ENCODE assay signal across 22 mouse cellular contexts in the genomic region with DNA sequence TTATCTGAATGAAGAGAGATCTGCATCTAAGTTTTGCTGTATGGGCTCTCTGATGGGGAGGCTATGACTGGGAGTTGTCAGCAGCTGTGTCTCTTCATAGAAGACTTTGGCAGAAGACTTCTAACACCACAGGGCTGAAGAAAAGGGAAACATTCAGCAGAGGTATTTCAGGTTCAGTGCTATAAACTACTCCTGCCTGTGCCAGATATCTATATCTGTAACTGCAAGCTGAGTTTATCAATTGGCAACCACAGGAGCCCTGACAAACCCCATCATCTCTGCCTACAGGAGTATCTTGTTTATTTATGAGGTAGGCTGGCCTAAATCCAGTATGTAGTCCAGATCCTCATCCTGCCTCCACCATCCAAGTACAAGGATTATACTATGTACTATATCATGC. TPM values are rescaled to one million over a fixed set of nuclear protein-coding genes. Genes with fewer than 3 reads are reported as not detected.
DNase-seq lines count a peak whose midpoint lies in the region; ATAC-seq and TF ChIP-seq lines count a peak whose summit lies in the region.
"Had no signal": no experiment of that assay in that cellular context is flagged by ENCODE, and none has a peak within 500 bp of the region (broad histone marks: within the 10 kb centered on the region; RNA-seq: fewer than 3 reads in every experiment).

No protein-coding gene starts in this region.

- ATAC-seq in erythroid progenitor cell, adult 5-6 weeks (replicated peaks; ENCODE audit: low FRiP score, poor library complexity, severe bottlenecking), result peak; percentile 85
- ATAC-seq in liver, embryonic 15.5 days (ENCODE audit: insufficient read depth), result peak; percentile 88
- no peak for ATAC-seq in intestine, embryonic 16.5 days
- ATAC-seq in forebrain, embryonic 11.5 days (replicated peaks; ENCODE audit: low FRiP score), result no peak
- ATAC-seq: forebrain, postnatal 0 days; midbrain, embryonic 13.5 days had no signal

- H3K27me3 ChIP-seq in MEL (ENCODE audit: control insufficient read depth in 1 of 2, insufficient read depth in 2 of 2, low read length in 2 of 2), result no peaks in the 10 kb centered on the region
- no peaks in the 10 kb centered on the region for H3K27me3 ChIP-seq in liver, embryonic 15.5 days
- no peaks in the 10 kb centered on the region for H3K27me3 ChIP-seq in intestine, embryonic 16.5 days (replicated peaks; ENCODE audit: control insufficient read depth, insufficient read depth, low read length)
- no peaks in the 10 kb centered on the region for H3K27me3 ChIP-seq in forebrain, embryonic 11.5 days (ENCODE audit: control insufficient read depth, insufficient read depth, low read length)
- H3K27me3 ChIP-seq: embryonic facial prominence, embryonic 13.5 days; hindbrain, embryonic 15.5 days; limb, embryonic 12.5 days; midbrain, embryonic 13.5 days had no signal

- no peak for TF ChIP-seq CTCF in MEL (IDR thresholded peaks at IDR 0.05 in 2 of 3, conservative IDR thresholded peaks at IDR 0.05 in 1 of 3; ENCODE audit: control insufficient read depth in 1 of 3, insufficient read depth in 1 of 3, low read depth in 2 of 3, low read length in 3 of 3, poor library complexity in 1 of 3, severe bottlenecking in 1 of 3)

- no peaks in the 10 kb centered on the region for H3K79me2 ChIP-seq in MEL (ENCODE audit: control insufficient read depth, insufficient read depth, low read length, poor library complexity)

- DNase-seq in MEL (ENCODE audit: low read depth, low spot score) (peak; percentile 83), MEL-GATA-1-ER (ENCODE audit: extremely low read depth, low read depth) (peak; percentile 43)
- DNase-seq in layer of hippocampus, adult 11-12 months (ENCODE audit: low spot score), result no peak
- no peak for DNase-seq in forebrain, embryonic 11.5 days (ENCODE audit: low spot score)
- DNase-seq: adrenal gland, postnatal 14 days; cerebellum, adult 11 months; cerebellum, postnatal 10 days; embryo, embryonic 11 days; forebrain, postnatal 0 days; heart, postnatal 4 days; kidney, adult 8-10 months; kidney, postnatal 36 days; lung, adult 2 months; lung, postnatal 14 days had no signal

- H3K4me2 ChIP-seq in liver, embryonic 15.5 days, result peak overlapping the region; percentile 38
- no peak overlapping the region for H3K4me2 ChIP-seq in intestine, embryonic 16.5 days (ENCODE audit: low read depth, low read length)
- no peak overlapping the region for H3K4me2 ChIP-seq in forebrain, embryonic 11.5 days (ENCODE audit: low read depth, low read length, severe bottlenecking)
- H3K4me2 ChIP-seq: embryonic facial prominence, embryonic 13.5 days; hindbrain, embryonic 15.5 days; limb, embryonic 12.5 days; midbrain, embryonic 13.5 days had no signal

- H3K36me3 ChIP-seq in MEL (ENCODE audit: control insufficient read depth in 1 of 2, insufficient read depth in 2 of 2, low read length in 2 of 2), result peaks cover 0 to 21% of the 10 kb centered on the region in 2 experiments; a peak in 2 of 4 replicates
- H3K36me3 ChIP-seq in liver, embryonic 15.5 days (replicated peaks), result peaks cover 18% of the 10 kb centered on the region
- no peaks in the 10 kb centered on the region for H3K36me3 ChIP-seq in intestine, embryonic 16.5 days (ENCODE audit: control insufficient read depth, insufficient read depth, low read length)
- no peaks in the 10 kb centered on the region; the same call in 1 of the 2 replicates for H3K36me3 ChIP-seq in forebrain, embryonic 11.5 days (ENCODE audit: control insufficient read depth, insufficient read depth, low read length)

- peak; percentile 94 to 96 for TF ChIP-seq EP300 in MEL (IDR thresholded peaks at IDR 0.05; ENCODE audit: low read depth in 1 of 2, low read length in 2 of 2)

- H3K4me1 ChIP-seq in MEL (ENCODE audit: control insufficient read depth in 1 of 2, insufficient read depth in 2 of 2, low read length in 2 of 2), result peaks cover 9 to 16% of the 10 kb centered on the region in 2 experiments
- H3K4me1 ChIP-seq in liver, embryonic 15.5 days (replicated peaks), result peaks cover 27% of the 10 kb centered on the region
- H3K4me1 ChIP-seq in intestine, embryonic 16.5 days (ENCODE audit: control insufficient read depth, insufficient read depth, low read length), result no peaks in the 10 kb centered on the region
- no peaks in the 10 kb centered on the region for H3K4me1 ChIP-seq in forebrain, embryonic 11.5 days (replicated peaks; ENCODE audit: control insufficient read depth, insufficient read depth, low read length)
- H3K4me1 ChIP-seq: embryonic facial prominence, embryonic 13.5 days; hindbrain, embryonic 15.5 days; limb, embryonic 12.5 days; midbrain, embryonic 13.5 days had no signal

- no peak overlapping the region for H3K4me3 ChIP-seq in MEL (ENCODE audit: control insufficient read depth in 1 of 2, insufficient read depth in 1 of 2, low read depth in 2 of 2, low read length in 2 of 2)
- no peak overlapping the region for H3K4me3 ChIP-seq in liver, embryonic 15.5 days (replicated peaks)
- no peak overlapping the region for H3K4me3 ChIP-seq in intestine, embryonic 16.5 days (ENCODE audit: low read length)
- H3K4me3 ChIP-seq in forebrain, embryonic 11.5 days (ENCODE audit: low read depth, low read length), result no peak overlapping the region
- H3K4me3 ChIP-seq: embryonic facial prominence, embryonic 13.5 days; heart, embryonic 10.5 days; hindbrain, embryonic 15.5 days; limb, embryonic 12.5 days; midbrain, embryonic 13.5 days had no signal

- TF ChIP-seq RAD21 in MEL (IDR thresholded peaks at IDR 0.05; ENCODE audit: low read depth, low read length), result no peak

- no peak for TF ChIP-seq POLR2A in MEL (IDR thresholded peaks at IDR 0.05; ENCODE audit: control insufficient read depth in 1 of 2, insufficient read depth in 1 of 2, low read depth in 1 of 2, low read length in 2 of 2, poor library complexity in 1 of 2)

- no peak overlapping the region for H3K9ac ChIP-seq in MEL (ENCODE audit: control insufficient read depth, low read depth, low read length, poor library complexity, severe bottlenecking)
- H3K9ac ChIP-seq in liver, embryonic 15.5 days, result peak overlapping the region; percentile 33
- H3K9ac ChIP-seq in intestine, embryonic 16.5 days (ENCODE audit: low read depth, low read length), result no peak overlapping the region
- H3K9ac ChIP-seq in forebrain, embryonic 11.5 days (ENCODE audit: low read length), result no peak overlapping the region
- H3K9ac ChIP-seq: embryonic facial prominence, embryonic 13.5 days; forebrain, postnatal 0 days; hindbrain, embryonic 15.5 days; limb, embryonic 12.5 days; midbrain, embryonic 13.5 days had no signal

- peak overlapping the region; percentile 55 for H3K27ac ChIP-seq in MEL (ENCODE audit: control insufficient read depth, low read depth, low read length)
- peak overlapping the region; percentile 66 for H3K27ac ChIP-seq in liver, embryonic 15.5 days (replicated peaks)
- H3K27ac ChIP-seq in intestine, embryonic 16.5 days (ENCODE audit: low read length), result no peak overlapping the region
- no peak overlapping the region for H3K27ac ChIP-seq in forebrain, embryonic 11.5 days (ENCODE audit: low read depth, low read length)
- H3K27ac ChIP-seq: embryonic facial prominence, embryonic 13.5 days; heart, embryonic 10.5 days; hindbrain, embryonic 15.5 days; limb, embryonic 12.5 days; midbrain, embryonic 13.5 days had no signal

- no peaks in the 10 kb centered on the region for H3K9me3 ChIP-seq in MEL (replicated peaks; ENCODE audit: insufficient read depth, low read length)
- H3K9me3 ChIP-seq in liver, embryonic 15.5 days (replicated peaks), result no peaks in the 10 kb centered on the region
- no peaks in the 10 kb centered on the region for H3K9me3 ChIP-seq in intestine, embryonic 16.5 days (ENCODE audit: control insufficient read depth, low read length)
- no peaks in the 10 kb centered on the region for H3K9me3 ChIP-seq in forebrain, embryonic 11.5 days (ENCODE audit: control insufficient read depth, low read length)
- H3K9me3 ChIP-seq: embryonic facial prominence, embryonic 13.5 days; heart, embryonic 10.5 days; hindbrain, embryonic 15.5 days; limb, embryonic 12.5 days; midbrain, embryonic 13.5 days had no signal

RNA-seq across cellular contexts. Expression of a gene that starts 18.0 kb away (rescaled TPM):
- 0.85 and 1.3 TPM in 2 replicates for total RNA-seq in MEL (2012; rRNA removed)
- polyA plus RNA-seq in MEL (2012; ENCODE audit: insufficient read depth in 1 of 2, insufficient read length in 2 of 2, low read depth in 1 of 2, low replicate concordance in 2 of 2, missing spikeins in 1 of 2), result 1 to 10 TPM in 1 of 2 experiments, not detected in 1; 9.3 TPM
- total RNA-seq in erythroid progenitor cell, adult 5-6 weeks (2015; ENCODE audit: low replicate concordance), result 2.9 TPM in 1 of 2 replicates, not detected in the other
- 3.0 TPM in 1 of 2 replicates, not detected in the other for total RNA-seq in erythroid progenitor cell, adult 5-6 weeks (2017; ENCODE audit: low replicate concordance)
- 0.62 and 1.1 TPM in 2 replicates for polyA plus RNA-seq in liver, embryonic 15.5 days (2015; fragmentation: Nextera tagmentation; extraction: Ambion mirVana)
- 3.7 and 4.2 TPM in 2 replicates for polyA plus RNA-seq in intestine, embryonic 16.5 days (2015; fragmentation: Nextera tagmentation; extraction: Ambion mirVana)
- polyA plus RNA-seq in forebrain, embryonic 11.5 days (2014; fragmentation: Nextera tagmentation; extraction: Ambion mirVana), result 11.9 and 13.4 TPM in 2 replicates

RNA-seq across cellular contexts. Expression of a gene that starts 31.0 kb away (rescaled TPM):
- 267 and 271 TPM in 2 replicates for total RNA-seq in MEL (2012; rRNA removed)
- polyA plus RNA-seq in MEL (2012; ENCODE audit: insufficient read depth in 1 of 2, insufficient read length in 2 of 2, low read depth in 1 of 2, low replicate concordance in 2 of 2, missing spikeins in 1 of 2), result 100 to 1,000 TPM in 1 of 2 experiments, not detected in 1; 332 TPM
- total RNA-seq in erythroid progenitor cell, adult 5-6 weeks (2015; ENCODE audit: low replicate concordance), result 158 and 178 TPM in 2 replicates
- 104 and 105 TPM in 2 replicates for total RNA-seq in erythroid progenitor cell, adult 5-6 weeks (2017; ENCODE audit: low replicate concordance)
- polyA plus RNA-seq in liver, embryonic 15.5 days (2015; fragmentation: Nextera tagmentation; extraction: Ambion mirVana), result 341 TPM in 2 replicates
- 161 and 179 TPM in 2 replicates for polyA plus RNA-seq in intestine, embryonic 16.5 days (2015; fragmentation: Nextera tagmentation; extraction: Ambion mirVana)
- 103 and 106 TPM in 2 replicates for polyA plus RNA-seq in forebrain, embryonic 11.5 days (2014; fragmentation: Nextera tagmentation; extraction: Ambion mirVana)

RNA-seq across cellular contexts. Expression of a gene that starts 31.9 kb away (rescaled TPM):
- total RNA-seq in MEL (2012; rRNA removed), result 12.1 and 13.0 TPM in 2 replicates
- 10 to 100 TPM in 1 of 2 experiments, not detected in 1; 20.4 TPM for polyA plus RNA-seq in MEL (2012; ENCODE audit: insufficient read depth in 1 of 2, insufficient read length in 2 of 2, low read depth in 1 of 2, low replicate concordance in 2 of 2, missing spikeins in 1 of 2)
- 43.6 and 46.1 TPM in 2 replicates for total RNA-seq in erythroid progenitor cell, adult 5-6 weeks (2015; ENCODE audit: low replicate concordance)
- total RNA-seq in erythroid progenitor cell, adult 5-6 weeks (2017; ENCODE audit: low replicate concordance), result 42.8 and 56.5 TPM in 2 replicates
- 20.2 and 20.9 TPM in 2 replicates for polyA plus RNA-seq in liver, embryonic 15.5 days (2015; fragmentation: Nextera tagmentation; extraction: Ambion mirVana)
- polyA plus RNA-seq in intestine, embryonic 16.5 days (2015; fragmentation: Nextera tagmentation; extraction: Ambion mirVana), result 28.3 and 28.7 TPM in 2 replicates
- polyA plus RNA-seq in forebrain, embryonic 11.5 days (2014; fragmentation: Nextera tagmentation; extraction: Ambion mirVana), result 37.1 and 41.2 TPM in 2 replicates

RNA-seq across cellular contexts. Expression of a gene that starts 46.2 kb away (rescaled TPM):
- 3.3 and 4.2 TPM in 2 replicates for total RNA-seq in MEL (2012; rRNA removed)
- 1 to 10 TPM in 1 of 2 experiments, not detected in 1; 8.1 TPM for polyA plus RNA-seq in MEL (2012; ENCODE audit: insufficient read depth in 1 of 2, insufficient read length in 2 of 2, low read depth in 1 of 2, low replicate concordance in 2 of 2, missing spikeins in 1 of 2)
- total RNA-seq in erythroid progenitor cell, adult 5-6 weeks (2015; ENCODE audit: low replicate concordance), result 2.2 and 2.5 TPM in 2 replicates
- 8.0 and 11.1 TPM in 2 replicates for total RNA-seq in erythroid progenitor cell, adult 5-6 weeks (2017; ENCODE audit: low replicate concordance)
- polyA plus RNA-seq in liver, embryonic 15.5 days (2015; fragmentation: Nextera tagmentation; extraction: Ambion mirVana), result 0.41 and 0.47 TPM in 2 replicates
- polyA plus RNA-seq in intestine, embryonic 16.5 days (2015; fragmentation: Nextera tagmentation; extraction: Ambion mirVana), result 1.3 and 1.4 TPM in 2 replicates
- 2.6 and 2.8 TPM in 2 replicates for polyA plus RNA-seq in forebrain, embryonic 11.5 days (2014; fragmentation: Nextera tagmentation; extraction: Ambion mirVana)

RNA-seq across cellular contexts. Expression of a gene that starts 52.9 kb away (rescaled TPM):
- 331 and 352 TPM in 2 replicates for total RNA-seq in MEL (2012; rRNA removed)
- 100 to 1,000 TPM; 424 to 914 TPM for polyA plus RNA-seq in MEL (2012; ENCODE audit: insufficient read depth in 1 of 2, insufficient read length in 2 of 2, low read depth in 1 of 2, low replicate concordance in 2 of 2, missing spikeins in 1 of 2)
- total RNA-seq in erythroid progenitor cell, adult 5-6 weeks (2015; ENCODE audit: low replicate concordance), result 139 and 168 TPM in 2 replicates
- 174 and 187 TPM in 2 replicates for total RNA-seq in erythroid progenitor cell, adult 5-6 weeks (2017; ENCODE audit: low replicate concordance)
- polyA plus RNA-seq in liver, embryonic 15.5 days (2015; fragmentation: Nextera tagmentation; extraction: Ambion mirVana), result 74.9 and 78.5 TPM in 2 replicates
- polyA plus RNA-seq in intestine, embryonic 16.5 days (2015; fragmentation: Nextera tagmentation; extraction: Ambion mirVana), result 114 and 124 TPM in 2 replicates
- polyA plus RNA-seq in forebrain, embryonic 11.5 days (2014; fragmentation: Nextera tagmentation; extraction: Ambion mirVana), result 178 and 179 TPM in 2 replicates

Comparison
In these comparisons a context has a peak if more than half of its experiments do, and no peak if none do; other contexts are left out.
1. DNase-seq: peak in MEL (single experiment) and MEL-GATA-1-ER (single experiment); none in layer of hippocampus, adult 11-12 months (single experiment) and forebrain, embryonic 11.5 days (single experiment).
2. H3K27ac ChIP-seq: peak in MEL (single experiment) and liver, embryonic 15.5 days (single experiment); none in intestine, embryonic 16.5 days (single experiment) and forebrain, embryonic 11.5 days (single experiment).
3. ATAC-seq: peak in erythroid progenitor cell, adult 5-6 weeks (single experiment) and liver, embryonic 15.5 days (single experiment); none in intestine, embryonic 16.5 days (single experiment) and forebrain, embryonic 11.5 days (single experiment).